Mouse (Mus musculus) lung, embryonic 14.5 days (tissue): ENCODE data around the gene Rangrf. TPM values are rescaled to one million over a fixed set of nuclear protein-coding genes. Genes with fewer than 3 reads are reported as not detected.
"Not testable (repeated sequence)": the region's sequence is repeated elsewhere in the genome, so short reads cannot be mapped to it uniquely, and the experiment has no call there.

Source experiments
- ATAC-seq: fragments of 200-750 bp; cut with Nextera tagmentation; 2 replicates; pipeline ENCODE4 v1.8.0; 2017; ENCODE audit warnings: mild to moderate bottlenecking, moderate TSS enrichment, moderate library complexity; ENCODE audit not compliant: insufficient read depth
- DNase-seq: peaks from one replicate; pipeline ENCODE4 v3.0.0-alpha.2; 2015
- H3K27ac ChIP-seq: fragments of 300-500 bp; sonication (generic); 2 replicates; pipeline ENCODE4 v1.5.1; 2014; ENCODE audit warnings: low read depth, mild to moderate bottlenecking, moderate library complexity
- H3K27me3 ChIP-seq: fragments of 300-500 bp; sonication (generic); 2 replicates; pipeline ENCODE4 v1.6.1; 2014; ENCODE audit warnings: low read length, control low read depth; ENCODE audit not compliant: insufficient read depth
- H3K36me3 ChIP-seq: fragments of 300-500 bp; sonication (generic); 2 replicates; pipeline ENCODE4 v1.6.1; 2014; ENCODE audit warnings: control low read depth; ENCODE audit not compliant: insufficient read depth
- H3K4me1 ChIP-seq: fragments of 300-500 bp; sonication (generic); 2 replicates; pipeline ENCODE4 v1.6.1; 2014; ENCODE audit warnings: antibody characterized with exemption, control low read depth; ENCODE audit not compliant: insufficient read depth
- H3K4me2 ChIP-seq: fragments of 300-500 bp; sonication (generic); 2 replicates; pipeline ENCODE4 v1.6.1; 2014; ENCODE audit warnings: mild to moderate bottlenecking
- H3K4me3 ChIP-seq: fragments of 300-500 bp; sonication (generic); 2 replicates; pipeline ENCODE4 v1.5.1; 2014; ENCODE audit warnings: low read depth, low read length
- H3K9ac ChIP-seq: fragments of 300-500 bp; sonication (generic); 2 replicates; pipeline ENCODE4 v1.6.1; 2014
- H3K9me3 ChIP-seq: fragments of 300-500 bp; sonication (generic); 2 replicates; pipeline ENCODE4 v1.6.1; 2016; ENCODE audit warnings: low read depth, low read length, control low read depth
- CTCF ChIP-seq: IDR thresholded peaks from 2 replicates; pipeline ENCODE4 v1.5.1; 2016; ENCODE audit warnings: antibody characterized with exemption, low read depth
- WGBS: fragments of 180-500 bp; shearing (Covaris S2); extraction: QIAGEN DNeasy Blood & Tissue Kit; methylation state at CpG from one replicate; pipeline ENCODE4 v1.1.7; 2014; 5-methylcytosine and 5-hydroxymethylcytosine counted together
- polyA plus RNA-seq: library from polyadenylated mRNA; unstranded; fragments of >200 nt; fragmentation: Nextera tagmentation; extraction: Ambion mirVana; gene quantifications from 2 replicates; pipeline ENCODE4 v1.2.1, GENCODE M21; 2014

Rangrf gene
- polyA plus RNA-seq, 1 experiment from 2014 or later = 49.9 TPM

GRCm38 (mm10) chr11:68979320-68979733 lies 4.3 kb upstream of the Rangrf start:
- H3K4me2 ChIP-seq = no peak overlapping the region
- no peak overlapping the region for H3K27ac ChIP-seq
- H3K36me3 ChIP-seq = no peaks in the 10 kb centered on the region
- H3K9ac ChIP-seq = no peak overlapping the region
- DNase-seq = no peak
- no peaks in the 10 kb centered on the region for H3K9me3 ChIP-seq
- no peak overlapping the region for H3K4me3 ChIP-seq
- TF ChIP-seq CTCF = no peak
- no peaks in the 10 kb centered on the region for H3K27me3 ChIP-seq
- 34% methylated on average over 5 of the region's 5 CpGs for WGBS
- no peaks in the 10 kb centered on the region for H3K4me1 ChIP-seq
- ATAC-seq = no peak

GRCm38 (mm10) chr11:68975601-68976000 lies 616 bp upstream of the Rangrf start:
- Histone ChIP-seq H3K4me2 (no peak overlapping the region), H3K36me3 (no peaks in the 10 kb centered on the region), H3K9me3 (no peaks in the 10 kb centered on the region), H3K4me3 (no peak overlapping the region), H3K27ac (no peak overlapping the region), H3K27me3 (no peaks in the 10 kb centered on the region), H3K9ac (no peak overlapping the region), H3K4me1 (no peaks in the 10 kb centered on the region; the same call in 1 of the 2 replicates)
- ATAC-seq (no peak), DNase-seq (no peak)
- TF ChIP-seq CTCF = no peak
- WGBS = 93% methylated on average over 1 of the region's 1 CpGs

DNA sequence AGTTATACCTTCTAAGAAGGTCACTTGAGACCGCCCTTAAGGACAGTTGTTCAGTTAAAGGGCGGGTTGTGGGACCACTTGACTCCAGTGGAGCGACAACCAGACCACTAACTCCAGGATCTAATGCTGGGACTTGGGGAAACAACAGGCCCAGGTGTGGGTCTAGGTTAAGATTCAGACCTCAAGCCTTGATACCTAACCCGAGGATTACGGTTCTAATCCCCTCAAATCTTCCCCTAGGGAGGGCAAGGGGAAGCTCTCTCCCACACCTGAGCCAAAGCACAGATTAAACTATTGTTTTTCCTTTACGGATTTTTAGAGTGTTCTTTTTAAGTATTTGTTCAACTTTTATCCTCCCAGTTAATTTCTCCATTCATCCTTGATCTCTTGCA lies 930 bp downstream of the Rangrf start:
- H3K27ac ChIP-seq = no peak overlapping the region
- H3K9me3 ChIP-seq = no peaks in the 10 kb centered on the region
- no peaks in the 10 kb centered on the region for H3K27me3 ChIP-seq
- H3K4me1 ChIP-seq = no peaks in the 10 kb centered on the region; the same call in 1 of the 2 replicates
- TF ChIP-seq CTCF = no peak
- H3K4me2 ChIP-seq = peak overlapping the region; percentile 73
- no peaks in the 10 kb centered on the region for H3K36me3 ChIP-seq
- H3K9ac ChIP-seq = peak overlapping the region; percentile 21; the same call in 1 of the 2 replicates
- no peak for DNase-seq
- peak overlapping the region; percentile 44 for H3K4me3 ChIP-seq
- 26% methylated on average over 6 of the region's 6 CpGs for WGBS
- ATAC-seq = peak; percentile 18; the same call in 1 of the 2 replicates

DNA sequence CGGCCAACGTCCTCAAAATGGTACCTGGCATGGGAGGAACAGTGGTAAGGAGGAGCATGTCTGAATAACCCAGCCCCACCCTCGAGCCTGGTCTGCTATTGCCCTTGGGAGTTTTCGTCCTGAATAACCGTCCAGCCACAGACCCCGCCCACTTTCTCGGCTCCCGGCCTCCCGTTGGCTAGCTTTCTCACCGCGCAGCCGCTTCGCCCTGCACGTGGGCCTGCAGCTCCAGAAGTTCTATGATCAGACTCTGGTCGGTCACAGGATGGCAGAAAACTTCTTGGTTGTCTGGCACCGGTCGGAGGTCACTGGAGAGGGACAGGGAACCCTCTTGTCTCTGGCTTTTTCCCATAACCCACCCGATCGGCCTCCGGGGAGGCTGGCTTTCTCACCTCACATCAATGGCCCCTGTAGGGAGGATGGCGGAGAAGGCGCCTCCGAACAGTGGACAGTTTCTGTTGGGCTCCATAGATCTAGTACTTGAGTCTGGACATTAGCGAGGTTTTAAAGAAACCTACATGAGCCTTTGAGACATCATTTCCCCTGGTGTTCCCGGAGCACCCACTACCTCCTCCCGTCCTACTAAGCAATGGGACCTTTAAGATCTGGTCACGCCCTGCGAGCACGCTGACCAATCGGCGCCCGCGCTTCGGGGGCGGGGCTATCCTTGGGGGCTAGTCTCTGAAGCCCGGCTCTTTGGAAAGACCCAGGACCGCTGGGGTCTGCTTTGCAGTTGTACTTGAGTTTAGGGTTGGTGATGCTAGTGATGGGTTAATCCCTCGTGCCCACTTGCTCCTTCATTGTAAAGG lies 1.5 kb downstream of the Rangrf start:
- not testable (repeated sequence) for H3K36me3 ChIP-seq, H3K27ac ChIP-seq, H3K9me3 ChIP-seq, H3K4me1 ChIP-seq, H3K27me3 ChIP-seq
- Histone ChIP-seq H3K9ac (peak overlapping the region; percentile 26), H3K4me2 (peak overlapping the region; percentile 73), H3K4me3 (peak overlapping the region; percentile 44)
- DNase-seq (peak; percentile 95), ATAC-seq (peak; percentile 93)
- WGBS = under 1% methylated on average over 37 of the region's 38 CpGs

DNA sequence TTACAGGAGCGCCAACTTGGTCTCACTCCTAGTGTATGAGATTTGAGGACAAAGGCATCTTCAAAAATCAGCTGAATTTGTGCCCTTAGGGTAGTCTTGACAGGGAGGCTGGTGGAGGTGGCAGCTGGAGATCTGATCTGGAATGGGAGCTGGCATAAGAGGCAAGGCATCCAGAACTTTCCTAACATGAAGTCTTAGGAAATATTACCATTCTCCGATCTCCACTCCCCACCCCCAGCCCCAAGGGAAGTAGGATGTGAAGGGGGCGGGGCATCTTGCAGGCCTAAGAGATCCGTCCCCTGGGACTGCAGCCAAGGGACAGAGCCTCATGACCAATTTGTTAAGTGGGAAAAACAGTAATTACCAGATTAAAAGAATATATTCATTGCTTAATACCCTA lies 4.8 kb downstream of the Rangrf start:
- Histone ChIP-seq H3K4me1 (no peaks in the 10 kb centered on the region; the same call in 1 of the 2 replicates), H3K36me3 (no peaks in the 10 kb centered on the region), H3K4me2 (no peak overlapping the region), H3K27ac (no peak overlapping the region), H3K4me3 (no peak overlapping the region), H3K9ac (no peak overlapping the region), H3K27me3 (no peaks in the 10 kb centered on the region), H3K9me3 (no peaks in the 10 kb centered on the region)
- ATAC-seq (no peak), DNase-seq (peak; percentile 78)
- 57% methylated on average over 4 of the region's 4 CpGs for WGBS
- TF ChIP-seq CTCF = no peak

DNA sequence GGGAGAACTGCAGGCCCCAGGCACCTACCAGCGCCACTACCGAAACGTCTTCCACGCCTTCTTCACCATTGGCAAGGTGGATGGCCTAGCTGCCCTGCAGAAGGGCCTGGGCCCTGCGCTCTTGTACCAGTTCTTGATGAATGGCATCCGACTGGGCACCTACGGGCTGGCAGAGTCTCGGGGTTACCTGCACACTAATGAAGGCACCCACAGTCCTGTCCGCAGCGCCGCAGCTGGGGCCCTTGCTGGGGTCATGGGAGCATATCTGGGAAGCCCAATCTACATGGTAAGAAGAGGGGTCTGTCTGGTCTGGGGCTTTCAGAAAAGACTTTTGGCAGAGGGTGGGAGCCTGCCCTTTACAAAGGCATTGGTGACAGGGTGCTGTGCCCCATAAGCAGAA lies 6.2 kb downstream of the Rangrf start:
- Histone ChIP-seq H3K9me3 (no peaks in the 10 kb centered on the region), H3K9ac (no peak overlapping the region), H3K4me1 (no peaks in the 10 kb centered on the region; the same call in 1 of the 2 replicates), H3K27me3 (no peaks in the 10 kb centered on the region), H3K36me3 (no peaks in the 10 kb centered on the region), H3K27ac (no peak overlapping the region), H3K4me2 (peak overlapping the region; percentile 83), H3K4me3 (no peak overlapping the region)
- TF ChIP-seq CTCF = no peak
- DNase-seq = no peak
- no peak for ATAC-seq
- WGBS = 82% methylated on average over 11 of the region's 11 CpGs

GRCm38 (mm10) chr11:68967337-68968282 lies 7.4 kb downstream of the Rangrf start, which contains the start of gene Slc25a35:
TSS of gene Slc25a35 (plus strand) at chr11:68968131.
- DNase-seq (peak; percentile 96), ATAC-seq (peak; percentile 97)
- no peaks in the 10 kb centered on the region for H3K36me3 ChIP-seq
- H3K4me1 ChIP-seq = no peaks in the 10 kb centered on the region; the same call in 1 of the 2 replicates
- H3K27ac ChIP-seq = peak within 1 kb of the TSS; percentile 10; the same call in 1 of the 2 replicates
- peak; percentile 31; the same call in 1 of the 2 replicates for TF ChIP-seq CTCF
- peak within 1 kb of the TSS; percentile 50 for H3K9ac ChIP-seq
- no peaks in the 10 kb centered on the region for H3K27me3 ChIP-seq
- H3K4me3 ChIP-seq = peak within 1 kb of the TSS; percentile 50
- peak within 1 kb of the TSS; percentile 83 for H3K4me2 ChIP-seq
- under 1% methylated on average over 50 of the region's 50 CpGs for WGBS
- no peaks in the 10 kb centered on the region for H3K9me3 ChIP-seq
